Mouse (Mus musculus): ENCODE results near the gene Ssmem1.

GRCm38 (mm10) chr6:30528800-30529199 lies 19.2 kb downstream of the Ssmem1 start:
- TF ChIP-seq SIN3A (IDR thresholded peaks at IDR 0.05; ENCODE audit: low read length) (no peak), POLR2A (IDR thresholded peaks at IDR 0.05; ENCODE audit: low read depth, low read length) (no peak), UBTF (IDR thresholded peaks at IDR 0.05; ENCODE audit: low read depth, low read length) (no peak), EP300 (IDR thresholded peaks at IDR 0.05; ENCODE audit: low read length) (no peak), CTCF (conservative IDR thresholded peaks at IDR 0.05 in 1 of 2, IDR thresholded peaks at IDR 0.05 in 1 of 2; ENCODE audit: low read depth in 2 of 2, low read length in 2 of 2) (no peak), MEF2A (IDR thresholded peaks at IDR 0.05; ENCODE audit: borderline replicate concordance, low read depth, low read length) (no peak)

All from CH12.LX (cell line).